Mouse (Mus musculus) kidney, adult 2 months (tissue): ENCODE data around the gene Cadps. TPM values are rescaled to one million over a fixed set of nuclear protein-coding genes. Genes with fewer than 3 reads are reported as not detected.

Experiments used
- DNase-seq: peaks from one replicate; pipeline ENCODE4 v3.0.0; 2021
- H3K27ac ChIP-seq: fragments of 200-500 bp; 2 replicates; pipeline ENCODE4 v1.5.1; 2012; ENCODE audit warnings: low read depth, low read length, control low read depth, inconsistent platforms; ENCODE audit not compliant: insufficient read depth
- H3K27me3 ChIP-seq: fragments of 200-500 bp; replicated peaks from 2 replicates; pipeline ENCODE4 v1.6.1; 2012; ENCODE audit warnings: mild to moderate bottlenecking, moderate library complexity, low read length, inconsistent platforms; ENCODE audit not compliant: control insufficient read depth, insufficient read depth
- H3K36me3 ChIP-seq: fragments of 200-500 bp; 2 replicates; pipeline ENCODE4 v1.6.1; 2012; ENCODE audit warnings: mild to moderate bottlenecking, moderate library complexity, low read length, inconsistent platforms; ENCODE audit not compliant: control insufficient read depth, insufficient read depth
- H3K4me1 ChIP-seq: fragments of 200-500 bp; 2 replicates; pipeline ENCODE4 v1.6.1; 2011; ENCODE audit warnings: low read length; ENCODE audit not compliant: control insufficient read depth, insufficient read depth
- H3K4me3 ChIP-seq: fragments of 200-500 bp; 2 replicates; pipeline ENCODE4 v1.5.1; 2011; ENCODE audit warnings: mild to moderate bottlenecking, low read depth, low read length, control low read depth; ENCODE audit not compliant: insufficient read depth
- CTCF ChIP-seq: fragments of 200-500 bp; conservative IDR thresholded peaks from 2 replicates; pipeline ENCODE4 v1.5.1; 2011; ENCODE audit warnings: low read depth, mild to moderate bottlenecking, control low read depth, low read length, moderate library complexity, mixed read lengths; ENCODE audit not compliant: insufficient read depth, insufficient read length
- POLR2A ChIP-seq: fragments of 200-500 bp; IDR thresholded peaks from one replicate; pipeline ENCODE4 v1.6.1; 2011; ENCODE audit warnings: low read depth, low read length, control low read depth
- WGBS: fragments of 180-500 bp; shearing (Covaris S2); methylation state at CpG from one replicate; pipeline ENCODE4 v1.1.7; 2018; 5-methylcytosine and 5-hydroxymethylcytosine counted together
- polyA plus RNA-seq: library from polyadenylated mRNA; depleted of rRNA; stranded (reverse); fragments of >200 nt; gene quantifications from 2 replicates; pipeline ENCODE4 v1.2.3, GENCODE M21; 2012

Cadps gene
- polyA plus RNA-seq, 1 experiment: 0.23 TPM

GRCm38 (mm10) chr14:12441019-12441418, 381.9 kb downstream of the Cadps start:
- Histone ChIP-seq H3K27ac (no peak overlapping the region), H3K4me1 (no peaks in the 10 kb centered on the region), H3K27me3 (no peaks in the 10 kb centered on the region), H3K4me3 (no peak overlapping the region), H3K36me3 (no peaks in the 10 kb centered on the region)
- WGBS: 74% methylated on average over 2 of the region's 2 CpGs
- no peak for DNase-seq
- no peak for TF ChIP-seq CTCF
- TF ChIP-seq POLR2A: no peak

GRCm38 (mm10) chr14:12437976-12438375, 384.9 kb downstream of the Cadps start:
- no peak for TF ChIP-seq CTCF
- DNase-seq: no peak
- no peak overlapping the region for H3K4me3 ChIP-seq
- WGBS: 91% methylated on average over 4 of the region's 4 CpGs
- H3K4me1 ChIP-seq: no peaks in the 10 kb centered on the region
- no peak overlapping the region for H3K27ac ChIP-seq
- H3K36me3 ChIP-seq: no peaks in the 10 kb centered on the region
- H3K27me3 ChIP-seq: no peaks in the 10 kb centered on the region

GRCm38 (mm10) chr14:12437422-12437821, 385.5 kb downstream of the Cadps start:
- no peaks in the 10 kb centered on the region for H3K4me1 ChIP-seq
- no peaks in the 10 kb centered on the region for H3K27me3 ChIP-seq
- WGBS: 75% methylated on average over 7 of the region's 7 CpGs
- DNase-seq: no peak
- TF ChIP-seq CTCF: no peak
- no peak for TF ChIP-seq POLR2A
- H3K27ac ChIP-seq: no peak overlapping the region
- H3K4me3 ChIP-seq: no peak overlapping the region
- no peaks in the 10 kb centered on the region for H3K36me3 ChIP-seq

GRCm38 (mm10) chr14:12436903-12437368, 385.9 kb downstream of the Cadps start:
- no peak overlapping the region for H3K27ac ChIP-seq
- H3K4me3 ChIP-seq: no peak overlapping the region
- TF ChIP-seq CTCF: no peak
- TF ChIP-seq POLR2A: no peak
- H3K27me3 ChIP-seq: no peaks in the 10 kb centered on the region
- H3K36me3 ChIP-seq: no peaks in the 10 kb centered on the region
- H3K4me1 ChIP-seq: no peaks in the 10 kb centered on the region
- DNase-seq: no peak
- 72% methylated on average over 14 of the region's 14 CpGs for WGBS

- 83% methylated on average over 8 of the region's 8 CpGs for WGBS
- Histone ChIP-seq H3K27me3 (no peaks in the 10 kb centered on the region), H3K4me3 (no peak overlapping the region), H3K36me3 (no peaks in the 10 kb centered on the region), H3K27ac (no peak overlapping the region), H3K4me1 (no peaks in the 10 kb centered on the region)
- DNase-seq: no peak
- TF ChIP-seq CTCF (no peak), POLR2A (no peak)
Measured at GRCm38 (mm10) chr14:12428021-12428654, 394.7 kb downstream of the Cadps start.

- DNase-seq: no peak
- Histone ChIP-seq H3K27ac (no peak overlapping the region), H3K4me1 (no peaks in the 10 kb centered on the region), H3K27me3 (no peaks in the 10 kb centered on the region), H3K4me3 (no peak overlapping the region), H3K36me3 (no peaks in the 10 kb centered on the region)
- 77% methylated on average over 6 of the region's 6 CpGs for WGBS
- TF ChIP-seq CTCF: no peak
- TF ChIP-seq POLR2A: no peak
Measured at GRCm38 (mm10) chr14:12425311-12425710, 397.6 kb downstream of the Cadps start.

- H3K4me1 ChIP-seq: no peaks in the 10 kb centered on the region
- DNase-seq: no peak
- H3K36me3 ChIP-seq: no peaks in the 10 kb centered on the region
- 91% methylated on average over 12 of the region's 12 CpGs for WGBS
- no peak overlapping the region for H3K4me3 ChIP-seq
- 0 out of 2 replicates have a peak, but pooled peaks cover 1% of the 10 kb centered on the region for H3K27me3 ChIP-seq
- H3K27ac ChIP-seq: no peak overlapping the region
- no peak for TF ChIP-seq CTCF
- no peak for TF ChIP-seq POLR2A
Measured at GRCm38 (mm10) chr14:12410276-12410675, 412.6 kb downstream of the Cadps start.
